Comparison of ENCODE assay signal across 24 mouse cellular contexts in the genomic region with DNA sequence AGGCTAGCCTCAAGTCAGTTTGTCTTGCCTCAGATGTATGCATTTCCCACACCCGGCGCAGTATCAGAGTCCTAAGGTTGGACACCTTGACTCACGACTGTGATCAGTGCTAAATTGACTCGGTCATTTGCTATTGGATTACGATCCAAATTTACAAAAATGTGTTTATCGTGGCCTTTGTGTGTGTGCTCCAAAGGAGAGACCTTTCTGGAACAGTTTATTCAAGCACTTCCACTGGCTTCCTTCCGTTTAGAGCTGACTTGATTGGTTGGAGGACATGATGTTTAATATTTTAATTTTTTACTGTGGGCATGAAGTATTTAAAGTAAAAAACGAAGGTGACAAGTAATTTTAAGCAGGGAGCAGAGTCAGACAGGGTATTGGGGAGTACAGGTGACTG.
"Had no signal": no experiment of that assay in that cellular context is flagged by ENCODE, and none has a peak within 500 bp of the region (broad histone marks: within the 10 kb centered on the region; RNA-seq: fewer than 3 reads in every experiment).

No protein-coding gene starts in this region.

- H3K9me3 ChIP-seq: heart, embryonic 13.5 days; heart, embryonic 15.5 days; hindbrain, embryonic 13.5 days; hindbrain, embryonic 15.5 days; kidney, embryonic 15.5 days; limb, embryonic 13.5 days; limb, embryonic 15.5 days had no signal

- ATAC-seq: hindbrain, postnatal 0 days; intestine, embryonic 16.5 days had no signal

- H3K27me3 ChIP-seq: heart, embryonic 13.5 days; heart, embryonic 15.5 days; hindbrain, embryonic 13.5 days; hindbrain, embryonic 15.5 days; kidney, embryonic 15.5 days; limb, embryonic 13.5 days; limb, embryonic 15.5 days had no signal

- DNase-seq: gastrocnemius, postnatal 36 days; heart, adult 11 months; heart, adult 2 months; heart, postnatal 14 days; heart, postnatal 36 days; kidney, adult 11 months; kidney, adult 2 months; kidney, adult 9 months; kidney, postnatal 14 days; kidney, postnatal 36 days; layer of hippocampus, adult 9-11 months; layer of hippocampus, postnatal 36 days; left cerebral cortex, postnatal 4 days had no signal

- H3K4me3 ChIP-seq: heart, adult 2 months; heart, embryonic 13.5 days; heart, embryonic 15.5 days; hindbrain, embryonic 13.5 days; hindbrain, embryonic 15.5 days; kidney, embryonic 15.5 days; limb, embryonic 13.5 days; limb, embryonic 15.5 days had no signal

- H3K4me2 ChIP-seq: heart, embryonic 11.5 days; heart, embryonic 13.5 days; heart, embryonic 15.5 days; hindbrain, embryonic 13.5 days; hindbrain, embryonic 15.5 days; kidney, embryonic 15.5 days; limb, embryonic 13.5 days; limb, embryonic 15.5 days had no signal

- H3K27ac ChIP-seq: heart, adult 2 months; heart, embryonic 13.5 days; heart, embryonic 15.5 days; hindbrain, embryonic 13.5 days; hindbrain, embryonic 15.5 days; hindbrain, postnatal 0 days; kidney, embryonic 15.5 days; kidney, postnatal 0 days; limb, embryonic 13.5 days; limb, embryonic 15.5 days had no signal

- H3K9ac ChIP-seq: heart, embryonic 13.5 days; heart, embryonic 15.5 days; hindbrain, embryonic 13.5 days; hindbrain, embryonic 15.5 days; kidney, embryonic 15.5 days; limb, embryonic 13.5 days; limb, embryonic 15.5 days had no signal
